Mouse (Mus musculus): ENCODE data around the gene 1190005I06Rik. TPM values are rescaled to one million over a fixed set of nuclear protein-coding genes. Genes with fewer than 3 reads are reported as not detected.

1190005I06Rik gene
- polyA plus RNA-seq (2017; shearing (Covaris generic)) = not detected

GRCm38 (mm10) chr8:120647532-120647931 lies at the start of gene 1190005I06Rik:
1190005I06Rik (minus strand) TSS chr8:120647632.

GRCm38 (mm10) chr8:120668374-120668905 lies 21.0 kb upstream of the 1190005I06Rik start, which contains the start of gene Emc8:
Emc8 (minus strand) TSS chr8:120668573.

GRCm38 (mm10) chr8:120667561-120668373 lies 20.3 kb upstream of the 1190005I06Rik start, which contains the start of the genes Gm27021 and Cox4i1:
Gm27021 (minus strand) TSS chr8:120668079.
Cox4i1 (plus strand) TSS chr8:120668222.

GRCm38 (mm10) chr8:120588908-120589771 lies 58.3 kb downstream of the 1190005I06Rik start, which contains the start of gene Gins2:
Gins2 (minus strand) TSS chr8:120589304.

Other genes with a start within 250 kb of the 1190005I06Rik start
- gene Gins2, start 58.3 kb downstream of the 1190005I06Rik start, polyA plus RNA-seq (2017; shearing (Covaris generic)) = 2.9 TPM
- gene Gm27021, start 20.4 kb upstream of the 1190005I06Rik start, polyA plus RNA-seq (2017; shearing (Covaris generic)) = not detected
- 605 TPM for gene Cox4i1, start 20.6 kb upstream of the 1190005I06Rik start, polyA plus RNA-seq (2017; shearing (Covaris generic))
- 39.5 TPM for gene Emc8, start 20.9 kb upstream of the 1190005I06Rik start, polyA plus RNA-seq (2017; shearing (Covaris generic))
- 11.2 TPM for gene Irf8, start 88.7 kb upstream of the 1190005I06Rik start, polyA plus RNA-seq (2017; shearing (Covaris generic))